Mouse (Mus musculus): ENCODE measurements at regions not wholly inside any gene's neighbourhood (a gene's known extent, or its start where the extent isn't known, plus 50 kb on each side); places are given as distances from the start of the nearest gene placed in this dataset.

DNA sequence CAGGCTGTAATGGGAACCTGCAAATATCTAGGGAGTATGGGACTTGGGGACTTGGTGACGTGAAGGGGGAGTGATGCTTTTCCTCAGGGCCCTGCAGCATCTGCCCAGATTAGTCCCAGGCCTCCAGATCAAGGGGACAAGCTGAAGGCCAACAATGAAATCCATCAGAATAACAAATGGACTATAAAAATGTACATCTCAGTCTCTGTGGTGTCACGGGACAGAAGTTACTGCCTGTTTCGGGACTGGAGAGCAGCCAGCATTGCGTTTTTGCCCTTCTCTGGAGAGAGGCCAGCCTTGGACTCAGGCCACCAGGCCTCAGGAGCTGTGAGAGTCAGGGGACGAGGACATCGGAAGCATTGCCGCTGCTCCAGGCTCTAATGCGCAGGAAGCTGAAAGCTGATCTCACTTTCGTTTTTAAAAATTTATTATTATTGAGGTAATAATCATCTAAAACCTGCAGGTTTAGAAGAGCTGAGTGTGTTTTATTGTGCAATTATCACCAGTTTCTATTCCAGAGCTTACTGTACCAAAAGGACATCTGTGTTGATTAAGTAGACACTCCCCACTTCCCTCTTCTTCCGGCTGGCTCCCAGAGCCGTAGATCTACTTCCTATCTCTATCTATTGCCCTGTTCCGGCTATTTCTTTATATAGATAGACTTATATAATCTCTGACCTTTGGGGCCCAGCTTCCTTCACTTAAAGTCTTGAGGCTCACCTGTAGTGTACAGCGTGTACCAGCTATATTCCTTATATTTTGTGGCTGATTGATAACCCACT, 403.0 kb upstream of the Gm6657 start:
- Histone ChIP-seq H3K79me2 (ENCODE audit: control insufficient read depth, insufficient read depth) (no peaks in the 10 kb centered on the region), H3ac (ENCODE audit: control insufficient read depth, insufficient read length, low read depth) (no peak overlapping the region), H3K4me3 (ENCODE audit: insufficient read depth, poor library complexity, severe bottlenecking) (no peak overlapping the region), H3K79me3 (ENCODE audit: low read depth) (no peaks in the 10 kb centered on the region), H3K36me3 (ENCODE audit: control insufficient read depth, insufficient read depth) (no peaks in the 10 kb centered on the region), H3K27me3 (ENCODE audit: control insufficient read depth, insufficient read depth, insufficient read length) (no peaks in the 10 kb centered on the region)
- TF ChIP-seq CEBPB (IDR thresholded peaks at IDR 0.05; ENCODE audit: low read depth) = no peak
- no peak for TF ChIP-seq MYOD1 (IDR thresholded peaks at IDR 0.05; ENCODE audit: control insufficient read depth, insufficient read length, low read depth)
- no peak for TF ChIP-seq MAX (IDR thresholded peaks at IDR 0.05)
- TF ChIP-seq CTCF (IDR thresholded peaks at IDR 0.05; ENCODE audit: control insufficient read depth, insufficient read depth, insufficient read length) = no peak
- TF ChIP-seq USF1 (IDR thresholded peaks at IDR 0.05; ENCODE audit: low read depth) = no peak
- TF ChIP-seq FOSL1 (IDR thresholded peaks at IDR 0.05; ENCODE audit: insufficient read depth, low read length, poor library complexity, severe bottlenecking) = no peak
- no peak for TF ChIP-seq MYOG (IDR thresholded peaks at IDR 0.05; ENCODE audit: control insufficient read depth, extremely low read depth, insufficient read length)

DNA sequence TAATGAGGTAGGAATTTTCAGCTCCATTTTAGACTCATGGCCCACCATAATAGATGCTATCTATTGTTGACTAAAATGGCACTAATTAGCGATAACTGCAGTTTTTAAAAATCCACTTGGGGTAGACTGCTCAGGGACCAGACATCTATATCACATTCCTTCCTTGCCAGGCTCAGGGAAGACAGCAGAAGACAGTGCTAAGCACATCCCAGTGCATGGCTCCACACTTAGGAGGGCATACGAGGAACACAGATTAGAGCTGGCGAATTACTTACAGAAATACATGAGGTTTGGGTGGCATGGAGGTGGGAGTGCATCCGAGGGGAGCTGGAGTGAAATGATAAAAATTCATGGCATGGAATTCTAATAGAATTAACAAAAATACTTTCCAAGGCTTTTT, 395.5 kb upstream of the Gm6657 start:
- H3K4me3 ChIP-seq (ENCODE audit: insufficient read depth, poor library complexity, severe bottlenecking) = no peak overlapping the region
- no peaks in the 10 kb centered on the region for H3K79me3 ChIP-seq (ENCODE audit: low read depth)
- H3ac ChIP-seq (ENCODE audit: control insufficient read depth, insufficient read length, low read depth) = no peak overlapping the region
- no peaks in the 10 kb centered on the region for H3K27me3 ChIP-seq (ENCODE audit: control insufficient read depth, insufficient read depth, insufficient read length)
- no peaks in the 10 kb centered on the region for H3K79me2 ChIP-seq (ENCODE audit: control insufficient read depth, insufficient read depth)
- H3K36me3 ChIP-seq (ENCODE audit: control insufficient read depth, insufficient read depth) = no peaks in the 10 kb centered on the region
- TF ChIP-seq CTCF (IDR thresholded peaks at IDR 0.05; ENCODE audit: control insufficient read depth, insufficient read depth, insufficient read length) (no peak), MAX (IDR thresholded peaks at IDR 0.05) (no peak), USF1 (IDR thresholded peaks at IDR 0.05; ENCODE audit: low read depth) (no peak), MYOG (IDR thresholded peaks at IDR 0.05; ENCODE audit: control insufficient read depth, extremely low read depth, insufficient read length) (no peak), CEBPB (IDR thresholded peaks at IDR 0.05; ENCODE audit: low read depth) (no peak)

- Histone ChIP-seq H3K36me3 (ENCODE audit: control insufficient read depth, insufficient read depth) (no peaks in the 10 kb centered on the region), H3K4me3 (ENCODE audit: insufficient read depth, poor library complexity, severe bottlenecking) (no peak overlapping the region), H3K27me3 (ENCODE audit: control insufficient read depth, insufficient read depth, insufficient read length) (no peaks in the 10 kb centered on the region), H3K79me2 (ENCODE audit: control insufficient read depth, insufficient read depth) (no peaks in the 10 kb centered on the region), H3K79me3 (ENCODE audit: low read depth) (no peaks in the 10 kb centered on the region), H3ac (ENCODE audit: control insufficient read depth, insufficient read length, low read depth) (no peak overlapping the region)
- TF ChIP-seq USF1 (IDR thresholded peaks at IDR 0.05; ENCODE audit: low read depth) (no peak), MAX (IDR thresholded peaks at IDR 0.05) (no peak), MYOG (IDR thresholded peaks at IDR 0.05; ENCODE audit: control insufficient read depth, extremely low read depth, insufficient read length) (no peak), CTCF (IDR thresholded peaks at IDR 0.05; ENCODE audit: control insufficient read depth, insufficient read depth, insufficient read length) (no peak), MYOD1 (IDR thresholded peaks at IDR 0.05; ENCODE audit: control insufficient read depth, insufficient read length, low read depth) (no peak), FOSL1 (IDR thresholded peaks at IDR 0.05; ENCODE audit: insufficient read depth, low read length, poor library complexity, severe bottlenecking) (no peak), CEBPB (IDR thresholded peaks at IDR 0.05; ENCODE audit: low read depth) (no peak)
Observed at GRCm38 (mm10) chr12:77799134-77799770, 394.8 kb upstream of the Gm6657 start.

GRCm38 (mm10) chr12:77807674-77808073, 386.4 kb upstream of the Gm6657 start:
- Histone ChIP-seq H3ac (ENCODE audit: control insufficient read depth, insufficient read length, low read depth) (no peak overlapping the region), H3K36me3 (ENCODE audit: control insufficient read depth, insufficient read depth) (no peaks in the 10 kb centered on the region), H3K4me3 (ENCODE audit: insufficient read depth, poor library complexity, severe bottlenecking) (no peak overlapping the region), H3K79me3 (ENCODE audit: low read depth) (no peaks in the 10 kb centered on the region), H3K79me2 (ENCODE audit: control insufficient read depth, insufficient read depth) (no peaks in the 10 kb centered on the region), H3K27me3 (ENCODE audit: control insufficient read depth, insufficient read depth, insufficient read length) (no peaks in the 10 kb centered on the region)
- TF ChIP-seq MYOD1 (IDR thresholded peaks at IDR 0.05; ENCODE audit: control insufficient read depth, insufficient read length, low read depth) = no peak
- TF ChIP-seq CTCF (IDR thresholded peaks at IDR 0.05; ENCODE audit: control insufficient read depth, insufficient read depth, insufficient read length) = no peak
- TF ChIP-seq FOSL1 (IDR thresholded peaks at IDR 0.05; ENCODE audit: insufficient read depth, low read length, poor library complexity, severe bottlenecking) = no peak
- no peak for TF ChIP-seq USF1 (IDR thresholded peaks at IDR 0.05; ENCODE audit: low read depth)
- no peak for TF ChIP-seq MYOG (IDR thresholded peaks at IDR 0.05; ENCODE audit: control insufficient read depth, extremely low read depth, insufficient read length)
- TF ChIP-seq MAX (IDR thresholded peaks at IDR 0.05) = no peak
- TF ChIP-seq CEBPB (IDR thresholded peaks at IDR 0.05; ENCODE audit: low read depth) = no peak

DNA sequence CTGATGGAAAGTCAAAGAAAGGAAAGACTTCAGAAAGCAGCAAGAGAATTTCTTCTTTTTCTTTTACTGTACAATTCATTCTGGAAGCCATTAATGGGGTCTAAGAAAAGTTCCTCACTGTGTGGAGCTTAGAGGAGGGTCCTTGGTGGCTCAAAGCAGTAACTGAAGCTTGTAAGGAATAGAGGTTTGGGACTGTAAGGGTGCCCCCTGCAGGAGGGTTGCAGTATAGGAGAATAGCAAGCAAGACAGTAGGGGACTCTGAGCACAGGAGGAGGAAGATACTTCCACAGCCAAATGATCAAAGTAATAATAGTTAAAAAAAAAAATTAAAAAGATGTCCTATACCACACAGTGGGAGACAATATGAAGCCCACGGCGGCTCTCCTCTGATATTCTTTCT, 382.8 kb upstream of the Gm6657 start:
- Histone ChIP-seq H3K4me3 (ENCODE audit: insufficient read depth, poor library complexity, severe bottlenecking) (no peak overlapping the region), H3ac (ENCODE audit: control insufficient read depth, insufficient read length, low read depth) (no peak overlapping the region)

More for the DNA sequence above, 382.8 kb upstream of the Gm6657 start:
- H3K36me3 ChIP-seq (ENCODE audit: control insufficient read depth, insufficient read depth) = no peaks in the 10 kb centered on the region
- H3K27me3 ChIP-seq (ENCODE audit: control insufficient read depth, insufficient read depth, insufficient read length) = no peaks in the 10 kb centered on the region
- H3K79me3 ChIP-seq (ENCODE audit: low read depth) = no peaks in the 10 kb centered on the region
- no peak for TF ChIP-seq FOSL1 (IDR thresholded peaks at IDR 0.05; ENCODE audit: insufficient read depth, low read length, poor library complexity, severe bottlenecking)
- no peak for TF ChIP-seq MAX (IDR thresholded peaks at IDR 0.05)
- no peak for TF ChIP-seq MYOG (IDR thresholded peaks at IDR 0.05; ENCODE audit: control insufficient read depth, extremely low read depth, insufficient read length)
- no peak for TF ChIP-seq MYOD1 (IDR thresholded peaks at IDR 0.05; ENCODE audit: control insufficient read depth, insufficient read length, low read depth)
- no peak for TF ChIP-seq CTCF (IDR thresholded peaks at IDR 0.05; ENCODE audit: control insufficient read depth, insufficient read depth, insufficient read length)
- TF ChIP-seq CEBPB (IDR thresholded peaks at IDR 0.05; ENCODE audit: low read depth) = no peak
- no peak for TF ChIP-seq USF1 (IDR thresholded peaks at IDR 0.05; ENCODE audit: low read depth)
- H3K79me2 ChIP-seq (ENCODE audit: control insufficient read depth, insufficient read depth) = no peaks in the 10 kb centered on the region
